ENCODE assay signal across 21 mouse cellular contexts in the genomic region with DNA sequence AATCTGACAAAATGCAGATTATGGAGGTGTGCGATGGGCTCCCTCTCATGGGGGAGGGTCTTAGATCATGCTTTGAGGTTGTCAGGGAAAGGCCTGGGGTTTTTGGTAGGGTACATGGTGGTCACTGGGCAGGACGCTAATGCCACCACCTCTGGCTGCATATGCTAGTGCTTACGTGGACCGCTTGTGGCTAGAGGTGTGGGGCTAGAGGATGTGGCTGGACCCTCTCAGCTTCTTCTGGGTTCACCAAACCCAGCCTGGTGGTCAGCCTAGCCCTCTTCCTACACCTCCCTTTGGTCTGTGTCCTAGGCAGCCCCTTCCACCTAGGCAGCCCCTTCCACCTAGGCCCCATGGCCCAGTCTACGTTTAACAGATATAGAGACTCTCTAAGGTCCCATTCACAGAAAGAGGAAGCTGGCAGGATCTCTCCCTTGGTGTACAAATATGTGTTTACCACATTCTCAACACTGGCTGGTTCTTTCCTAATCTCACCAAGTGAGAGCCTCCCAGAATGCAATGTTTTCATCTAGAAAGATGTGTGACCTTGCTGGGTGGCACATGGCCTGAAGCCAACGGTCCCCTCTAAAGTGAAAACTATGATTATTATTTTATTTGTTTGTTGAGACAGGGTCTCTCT. TPM values are rescaled to one million over a fixed set of nuclear protein-coding genes. Genes with fewer than 3 reads are reported as not detected.
A peak's percentile ranks its signal among the peaks of the same experiment; 100 is the strongest.
DNase-seq lines count a peak whose midpoint lies in the region; ATAC-seq and TF ChIP-seq lines count a peak whose summit lies in the region.
"Had no signal": no experiment of that assay in that cellular context is flagged by ENCODE, and none has a peak within 500 bp of the region (broad histone marks: within the 10 kb centered on the region; RNA-seq: fewer than 3 reads in every experiment).

No protein-coding gene starts in this region.

- no peak overlapping the region for H3K4me2 ChIP-seq in midbrain, postnatal 0 days (ENCODE audit: low read depth, low read length, poor library complexity, severe bottlenecking)
- no peak overlapping the region for H3K4me2 ChIP-seq in hindbrain, embryonic 13.5 days
- H3K4me2 ChIP-seq: heart, embryonic 12.5 days had no signal

- H3K79me2 ChIP-seq in macrophage (ENCODE audit: inconsistent target) = peaks cover 75% of the 10 kb centered on the region

- no peaks in the 10 kb centered on the region for H3K36me3 ChIP-seq in macrophage (ENCODE audit: inconsistent target)
- no peaks in the 10 kb centered on the region for H3K36me3 ChIP-seq in midbrain, postnatal 0 days (ENCODE audit: insufficient read depth, low read length)
- H3K36me3 ChIP-seq in hindbrain, embryonic 13.5 days = no peaks in the 10 kb centered on the region
- H3K36me3 ChIP-seq: heart, embryonic 12.5 days had no signal

- peak; percentile 91 for DNase-seq in heart, adult 11 months
- no peak for DNase-seq in heart, postnatal 4 days
- peak; percentile 65 for DNase-seq in 416B (ENCODE audit: low read depth)
- no peak for DNase-seq in midbrain, postnatal 0 days (ENCODE audit: low spot score)
- no peak for DNase-seq in spleen, postnatal 4 days (ENCODE audit: low spot score in 2 of 2)
- DNase-seq: adrenal gland, postnatal 10 days; cerebellum, adult 9-11 months; gastrocnemius, postnatal 14 days; kidney, postnatal 14 days; thymus, postnatal 4 days had no signal

- peaks cover 70% of the 10 kb centered on the region for H3K4me1 ChIP-seq in bone marrow macrophage, adult 2 months (ENCODE audit: control insufficient read depth, insufficient read depth, low read length)
- no peaks in the 10 kb centered on the region for H3K4me1 ChIP-seq in midbrain, postnatal 0 days (ENCODE audit: insufficient read depth, low read length)
- H3K4me1 ChIP-seq in hindbrain, embryonic 13.5 days (replicated peaks) = peaks cover 13% of the 10 kb centered on the region

- no peak overlapping the region for H3K9ac ChIP-seq in midbrain, postnatal 0 days (replicated peaks; ENCODE audit: low read length, poor library complexity, severe bottlenecking)
- no peak overlapping the region for H3K9ac ChIP-seq in hindbrain, embryonic 13.5 days
- H3K9ac ChIP-seq: heart, embryonic 12.5 days; liver, embryonic 14.5 days had no signal

- ATAC-seq in midbrain, postnatal 0 days (ENCODE audit: low FRiP score) = no peak
- ATAC-seq in hindbrain, embryonic 13.5 days (ENCODE audit: low FRiP score) = no peak
- ATAC-seq: intestine, postnatal 0 days had no signal

- TF ChIP-seq POLR2A in bone marrow macrophage, adult 2 months (IDR thresholded peaks at IDR 0.05; ENCODE audit: borderline replicate concordance, low read depth, low read length) = no peak

- no peaks in the 10 kb centered on the region for H3K27me3 ChIP-seq in midbrain, postnatal 0 days (ENCODE audit: insufficient read depth, low read length)
- no peaks in the 10 kb centered on the region for H3K27me3 ChIP-seq in hindbrain, embryonic 13.5 days
- H3K27me3 ChIP-seq: heart, embryonic 12.5 days had no signal

- 48% methylated on average over 6 of the region's 6 CpGs for whole genome bisulfite sequencing in macrophage (ENCODE audit: missing documents)
- WGBS in midbrain, postnatal 0 days = 91% methylated on average over 6 of the region's 6 CpGs
- 91% methylated on average over 6 of the region's 6 CpGs for WGBS in hindbrain, embryonic 13.5 days

- TF ChIP-seq CTCF in bone marrow macrophage, adult 2 months (IDR thresholded peaks at IDR 0.05; ENCODE audit: low read depth, low read length) = no peak
- no peak for TF ChIP-seq CTCF in midbrain, postnatal 0 days (IDR thresholded peaks at IDR 0.05)

- H3K27ac ChIP-seq in bone marrow macrophage, adult 2 months (ENCODE audit: insufficient read depth, low read depth, low read length) = peak overlapping the region; percentile 92
- H3K27ac ChIP-seq in macrophage = peak overlapping the region; percentile 92
- H3K27ac ChIP-seq in midbrain, postnatal 0 days (ENCODE audit: low read depth, low read length) = no peak overlapping the region
- no peak overlapping the region for H3K27ac ChIP-seq in hindbrain, embryonic 13.5 days
- H3K27ac ChIP-seq: liver, embryonic 14.5 days had no signal

- no peaks in the 10 kb centered on the region for H3K9me3 ChIP-seq in midbrain, postnatal 0 days (ENCODE audit: low read length)
- H3K9me3 ChIP-seq in hindbrain, embryonic 13.5 days = no peaks in the 10 kb centered on the region
- H3K9me3 ChIP-seq: heart, embryonic 12.5 days had no signal

- no peak overlapping the region for H3K4me3 ChIP-seq in bone marrow macrophage, adult 2 months (ENCODE audit: insufficient read depth, low read length)
- H3K4me3 ChIP-seq in macrophage (ENCODE audit: inconsistent target) = no peak overlapping the region
- H3K4me3 ChIP-seq in midbrain, postnatal 0 days (ENCODE audit: low read depth, low read length) = no peak overlapping the region
- H3K4me3 ChIP-seq in hindbrain, embryonic 13.5 days = no peak overlapping the region
- H3K4me3 ChIP-seq: heart, embryonic 12.5 days; megakaryocyte, embryonic 14.5 days had no signal

RNA-seq across cellular contexts. Expression of a gene that starts 29.7 kb away (rescaled TPM):
- 10 to 100 TPM; 50.3 to 53.1 TPM for total RNA-seq in heart, postnatal 4 days (2021)
- polyA plus RNA-seq in bone marrow macrophage, adult 2 months (2012; ENCODE audit: insufficient read depth, insufficient read length, missing spikeins) = 43.2 and 48.4 TPM in 2 replicates
- 100 to 1,000 TPM in 6 of 26 experiments, 10 to 100 TPM in 16, 1 to 10 TPM in 4; 5.7 to 136 (median 54.5) TPM for total RNA-seq in macrophage (2018; cell fraction: chromatin; rRNA removed)
- total RNA-seq in macrophage (2018; cell fraction: cytosol; rRNA removed) = 10 to 100 TPM in 24 of 26 experiments, 1 to 10 TPM in 2; 6.8 to 49.1 (median 37.2) TPM
- total RNA-seq in macrophage (2018; cell fraction: nucleus; rRNA removed) = 10 to 100 TPM; 11.7 to 97.4 (median 40.8) TPM
- 15.5 to 41.8 TPM (median 22.8 TPM) in 3 replicates for polyA plus RNA-seq in macrophage (2018)
- total RNA-seq in midbrain, postnatal 0 days (2014; rRNA removed) = 5.2 and 9.6 TPM in 2 replicates
- polyA plus RNA-seq in midbrain, postnatal 0 days (2015; fragmentation: Nextera tagmentation; extraction: Ambion mirVana) = 4.0 and 5.4 TPM in 2 replicates
- 2.8 and 3.3 TPM in 2 replicates for polyA plus RNA-seq in hindbrain, embryonic 13.5 days (2015; fragmentation: Nextera tagmentation; extraction: Ambion mirVana)

RNA-seq across cellular contexts. Expression of a gene that starts 39.9 kb away (rescaled TPM):
- not detected for total RNA-seq in heart, postnatal 4 days (2021)
- not detected in 2 replicates for polyA plus RNA-seq in bone marrow macrophage, adult 2 months (2012; ENCODE audit: insufficient read depth, insufficient read length, missing spikeins)
- total RNA-seq in macrophage (2018; cell fraction: chromatin; rRNA removed) = not detected
- total RNA-seq in macrophage (2018; cell fraction: cytosol; rRNA removed) = not detected
- total RNA-seq in macrophage (2018; cell fraction: nucleus; rRNA removed) = not detected
- not detected in 3 replicates for polyA plus RNA-seq in macrophage (2018)
- 0.27 and 1.5 TPM in 2 replicates for total RNA-seq in midbrain, postnatal 0 days (2014; rRNA removed)
- 0.19 TPM in 1 of 2 replicates, not detected in the other for polyA plus RNA-seq in midbrain, postnatal 0 days (2015; fragmentation: Nextera tagmentation; extraction: Ambion mirVana)
- not detected in 2 replicates for polyA plus RNA-seq in hindbrain, embryonic 13.5 days (2015; fragmentation: Nextera tagmentation; extraction: Ambion mirVana)
- total RNA-seq: adrenal gland, postnatal 10 days; gastrocnemius, postnatal 14 days; layer of hippocampus, postnatal 14 days; left cerebral cortex, postnatal 25 days had no signal
- polyA plus RNA-seq: heart, embryonic 12.5 days; hindbrain, embryonic 11.5 days; liver, embryonic 14.5 days; neural tube, embryonic 14.5 days had no signal

Comparison
In these comparisons a context has a peak if more than half of its experiments do, and no peak if none do; other contexts are left out.
1. DNase-seq: peak in heart, adult 11 months (single experiment) and 416B (single experiment); none in heart, postnatal 4 days (single experiment), midbrain, postnatal 0 days (single experiment) and spleen, postnatal 4 days (0 of 2).
2. H3K27ac ChIP-seq: peak in bone marrow macrophage, adult 2 months (single experiment) and macrophage (single experiment); none in midbrain, postnatal 0 days (single experiment) and hindbrain, embryonic 13.5 days (single experiment).